Mouse (Mus musculus): ENCODE data around the gene Gmeb1. TPM values are rescaled to one million over a fixed set of nuclear protein-coding genes. Genes with fewer than 3 reads are reported as not detected.

The Gmeb1 gene
- polyA plus RNA-seq, 1 experiment from 2014 or later: 39.5 TPM

DNA sequence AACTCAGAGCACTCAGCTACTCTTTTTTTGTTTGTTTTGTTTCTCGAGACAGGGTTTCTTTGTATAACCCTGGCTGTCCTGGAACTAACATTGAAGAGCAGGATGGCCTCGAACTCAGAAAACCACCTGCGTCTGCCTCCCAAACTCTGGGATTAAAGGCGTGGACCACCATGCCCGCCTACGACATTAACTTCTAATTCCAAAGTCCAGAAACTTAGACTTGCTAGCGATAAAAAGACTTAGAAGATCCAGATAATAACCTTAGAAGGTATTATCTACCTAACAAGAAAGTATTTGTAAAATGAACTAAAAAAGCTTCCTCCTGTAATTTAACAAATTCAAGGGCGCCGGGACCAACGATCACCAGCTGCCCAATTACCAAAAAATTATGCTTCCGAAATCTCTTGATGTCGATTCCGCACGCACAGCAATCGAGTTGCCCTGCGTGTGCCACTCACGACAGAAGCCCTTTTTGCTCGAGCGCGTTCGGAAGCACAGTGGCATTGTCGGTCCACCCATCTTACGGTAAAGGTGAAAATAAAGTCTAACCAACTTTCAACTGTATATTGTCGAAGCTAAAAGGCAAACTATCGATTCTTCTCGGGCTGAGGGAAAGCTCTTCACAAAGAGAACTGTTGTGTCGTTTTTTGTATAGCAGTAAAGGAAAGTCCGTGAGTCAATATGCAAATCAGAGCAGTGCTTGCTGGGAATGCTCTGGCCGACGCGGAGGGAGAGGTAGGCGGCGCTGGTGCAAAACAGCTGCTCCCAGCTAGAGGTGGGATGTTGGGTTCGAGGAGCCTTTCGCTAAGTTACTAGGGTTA, 8.5 kb upstream of the Gmeb1 start:
- ATAC-seq (ENCODE audit: insufficient read depth) (peak; percentile 77), DNase-seq (peak; percentile 97)
- Histone ChIP-seq H3K27me3 (ENCODE audit: insufficient read depth, low read length) (no peaks in the 10 kb centered on the region), H3K4me3 (ENCODE audit: low read depth, low read length) (peak overlapping the region; percentile 27), H3K9ac (peak overlapping the region; percentile 67), H3K36me3 (ENCODE audit: insufficient read depth) (no peaks in the 10 kb centered on the region), H3K4me2 (peak overlapping the region; percentile 66), H3K4me1 (ENCODE audit: insufficient read depth) (peaks cover 4% of the 10 kb centered on the region; the same call in 1 of the 2 replicates), H3K9me3 (ENCODE audit: low read depth, low read length) (no peaks in the 10 kb centered on the region), H3K27ac (ENCODE audit: low read depth) (peak overlapping the region; percentile 97)
- TF ChIP-seq CTCF (IDR thresholded peaks at IDR 0.05; ENCODE audit: low read depth): peak; percentile 58
- under 1% methylated on average over 35 of the region's 35 CpGs for WGBS

DNA sequence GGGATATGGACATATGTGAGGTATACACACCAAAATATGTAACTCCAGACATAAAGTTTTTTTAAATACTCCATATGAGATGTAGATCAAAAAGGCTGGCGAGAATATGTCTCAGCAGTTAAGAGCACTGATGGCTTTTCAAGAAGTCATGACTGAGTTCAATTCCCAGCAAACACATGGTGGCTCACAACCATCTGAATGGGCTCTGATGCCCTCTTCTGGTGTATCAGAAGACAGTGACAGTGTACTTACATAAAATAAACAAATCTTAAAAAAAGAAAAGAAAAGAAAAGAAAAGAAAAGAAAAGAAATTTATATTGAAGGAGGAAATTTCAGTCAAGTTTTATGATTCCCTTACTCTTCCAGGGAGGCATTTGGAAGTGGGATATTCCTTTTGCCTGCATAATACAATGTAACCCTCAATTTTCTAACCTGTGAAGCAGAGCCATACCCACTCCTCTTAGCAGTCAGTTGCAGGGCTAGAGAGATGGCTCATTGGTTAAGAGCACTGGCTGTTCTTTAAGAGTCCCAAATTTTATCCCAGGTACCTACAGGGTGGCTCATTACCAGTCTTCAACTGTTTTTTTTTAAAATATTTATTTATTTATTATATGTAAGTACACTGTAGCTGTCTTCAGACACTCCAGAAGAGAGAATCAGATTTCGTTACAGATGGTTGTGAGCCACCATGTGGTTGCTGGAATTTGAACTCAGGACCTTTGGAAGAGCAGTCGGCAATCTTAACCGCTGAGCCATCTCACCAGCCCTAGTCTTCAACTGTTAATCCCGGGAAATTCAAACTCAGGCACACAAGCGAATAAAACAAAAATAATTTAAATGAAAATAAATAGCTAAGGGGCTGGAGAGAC, 7.7 kb upstream of the Gmeb1 start:
- Histone ChIP-seq H3K36me3 (ENCODE audit: insufficient read depth) (no peaks in the 10 kb centered on the region), H3K4me3 (ENCODE audit: low read depth, low read length) (no peak overlapping the region), H3K27ac (ENCODE audit: low read depth) (peak overlapping the region; percentile 97), H3K9me3 (ENCODE audit: low read depth, low read length) (no peaks in the 10 kb centered on the region), H3K4me1 (ENCODE audit: insufficient read depth) (peaks cover 4% of the 10 kb centered on the region; the same call in 1 of the 2 replicates), H3K27me3 (ENCODE audit: insufficient read depth, low read length) (no peaks in the 10 kb centered on the region), H3K4me2 (no peak overlapping the region), H3K9ac (no peak overlapping the region)
- WGBS: 9% methylated on average over 6 of the region's 6 CpGs
- peak; percentile 2 for ATAC-seq (ENCODE audit: insufficient read depth)
- peak; percentile 55 for DNase-seq
- TF ChIP-seq CTCF (IDR thresholded peaks at IDR 0.05; ENCODE audit: low read depth): peak; percentile 43

DNA sequence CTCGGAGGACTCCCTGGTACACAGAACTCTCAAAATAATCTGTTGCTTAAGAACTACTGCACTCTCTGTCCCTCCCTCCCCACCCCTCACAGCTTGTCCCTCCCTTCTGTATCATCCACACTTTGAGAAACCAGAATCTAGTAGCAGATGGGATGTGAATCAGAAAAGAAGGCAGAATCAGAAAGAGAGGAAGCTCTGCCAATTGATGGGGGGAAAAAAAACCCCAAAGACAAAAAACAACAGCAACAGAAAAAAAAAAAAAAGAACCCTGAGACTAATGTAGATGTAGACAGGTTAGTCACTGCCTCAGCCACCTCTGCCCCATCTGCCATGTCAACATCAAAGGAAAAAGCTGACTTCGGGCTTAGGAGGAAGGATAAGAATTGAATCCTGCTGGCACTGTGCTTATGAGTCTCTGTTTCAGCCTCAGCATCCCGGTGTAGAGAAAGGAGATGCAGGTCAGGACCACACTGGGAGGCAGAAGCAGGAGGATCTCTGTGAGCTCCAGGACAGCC, 5.5 kb upstream of the Gmeb1 start:
- Histone ChIP-seq H3K27me3 (ENCODE audit: insufficient read depth, low read length) (no peaks in the 10 kb centered on the region), H3K4me2 (no peak overlapping the region), H3K27ac (ENCODE audit: low read depth) (no peak overlapping the region), H3K9ac (no peak overlapping the region), H3K9me3 (ENCODE audit: low read depth, low read length) (no peaks in the 10 kb centered on the region), H3K4me3 (ENCODE audit: low read depth, low read length) (no peak overlapping the region), H3K4me1 (ENCODE audit: insufficient read depth) (peaks cover 4% of the 10 kb centered on the region; the same call in 1 of the 2 replicates), H3K36me3 (ENCODE audit: insufficient read depth) (no peaks in the 10 kb centered on the region)
- no peak for TF ChIP-seq CTCF (IDR thresholded peaks at IDR 0.05; ENCODE audit: low read depth)
- 65% methylated on average over 3 of the region's 3 CpGs for WGBS
- no peak for ATAC-seq (ENCODE audit: insufficient read depth)
- DNase-seq: no peak

DNA sequence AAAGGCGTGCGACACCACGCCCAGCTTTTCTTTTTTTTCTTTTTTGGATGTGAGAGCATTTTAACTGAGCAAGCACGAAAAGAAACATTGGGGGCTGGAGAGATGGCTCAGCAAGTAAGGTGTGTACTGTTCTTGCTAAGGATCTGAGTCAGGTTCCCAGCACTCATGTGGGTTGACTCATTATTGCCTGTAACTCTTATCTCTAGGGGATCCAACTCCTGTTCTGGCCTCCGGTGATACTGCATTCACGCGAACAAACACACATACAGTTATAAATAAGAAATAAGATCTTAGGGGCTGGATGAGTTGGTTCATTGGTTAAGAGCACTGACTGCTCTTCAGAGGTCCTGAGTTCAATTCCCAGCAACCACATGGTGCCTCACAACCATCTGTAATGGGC, 1.9 kb upstream of the Gmeb1 start:
- H3K4me3 ChIP-seq (ENCODE audit: low read depth, low read length): no peak overlapping the region
- no peak overlapping the region for H3K4me2 ChIP-seq
- H3K4me1 ChIP-seq (ENCODE audit: insufficient read depth): peaks cover 14% of the 10 kb centered on the region; the same call in 1 of the 2 replicates
- WGBS: 93% methylated on average over 7 of the region's 7 CpGs
- DNase-seq (no peak), ATAC-seq (ENCODE audit: insufficient read depth) (no peak)
- no peak for TF ChIP-seq CTCF (IDR thresholded peaks at IDR 0.05; ENCODE audit: low read depth)
- H3K27me3 ChIP-seq (ENCODE audit: insufficient read depth, low read length): no peaks in the 10 kb centered on the region
- H3K36me3 ChIP-seq (ENCODE audit: insufficient read depth): no peaks in the 10 kb centered on the region
- H3K27ac ChIP-seq (ENCODE audit: low read depth): no peak overlapping the region
- no peak overlapping the region for H3K9ac ChIP-seq
- no peaks in the 10 kb centered on the region for H3K9me3 ChIP-seq (ENCODE audit: low read depth, low read length)

DNA sequence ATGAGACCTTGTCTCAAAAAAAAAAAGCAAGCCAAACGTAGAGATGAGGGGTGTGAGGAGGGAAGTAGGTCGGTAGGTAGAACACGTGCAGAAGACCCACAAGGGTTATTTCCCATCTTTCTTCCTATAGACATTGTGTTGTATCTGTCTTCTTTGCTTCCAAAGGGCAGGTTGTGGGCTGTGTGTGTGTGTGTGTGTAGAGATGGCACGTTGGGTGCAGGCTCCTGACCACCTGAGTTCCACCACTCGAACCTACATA, 885 bp upstream of the Gmeb1 start:
- Histone ChIP-seq H3K9ac (no peak overlapping the region), H3K4me3 (ENCODE audit: low read depth, low read length) (no peak overlapping the region), H3K4me2 (peak overlapping the region; percentile 89), H3K4me1 (ENCODE audit: insufficient read depth) (peaks cover 14% of the 10 kb centered on the region; the same call in 1 of the 2 replicates), H3K27me3 (ENCODE audit: insufficient read depth, low read length) (no peaks in the 10 kb centered on the region), H3K9me3 (ENCODE audit: low read depth, low read length) (no peaks in the 10 kb centered on the region), H3K27ac (ENCODE audit: low read depth) (peak overlapping the region; percentile 97; the same call in 1 of the 2 replicates), H3K36me3 (ENCODE audit: insufficient read depth) (peaks cover 6% of the 10 kb centered on the region; the same call in 1 of the 2 replicates)
- WGBS: 58% methylated on average over 5 of the region's 5 CpGs
- DNase-seq (no peak), ATAC-seq (ENCODE audit: insufficient read depth) (no peak)
- TF ChIP-seq CTCF (IDR thresholded peaks at IDR 0.05; ENCODE audit: low read depth): no peak

DNA sequence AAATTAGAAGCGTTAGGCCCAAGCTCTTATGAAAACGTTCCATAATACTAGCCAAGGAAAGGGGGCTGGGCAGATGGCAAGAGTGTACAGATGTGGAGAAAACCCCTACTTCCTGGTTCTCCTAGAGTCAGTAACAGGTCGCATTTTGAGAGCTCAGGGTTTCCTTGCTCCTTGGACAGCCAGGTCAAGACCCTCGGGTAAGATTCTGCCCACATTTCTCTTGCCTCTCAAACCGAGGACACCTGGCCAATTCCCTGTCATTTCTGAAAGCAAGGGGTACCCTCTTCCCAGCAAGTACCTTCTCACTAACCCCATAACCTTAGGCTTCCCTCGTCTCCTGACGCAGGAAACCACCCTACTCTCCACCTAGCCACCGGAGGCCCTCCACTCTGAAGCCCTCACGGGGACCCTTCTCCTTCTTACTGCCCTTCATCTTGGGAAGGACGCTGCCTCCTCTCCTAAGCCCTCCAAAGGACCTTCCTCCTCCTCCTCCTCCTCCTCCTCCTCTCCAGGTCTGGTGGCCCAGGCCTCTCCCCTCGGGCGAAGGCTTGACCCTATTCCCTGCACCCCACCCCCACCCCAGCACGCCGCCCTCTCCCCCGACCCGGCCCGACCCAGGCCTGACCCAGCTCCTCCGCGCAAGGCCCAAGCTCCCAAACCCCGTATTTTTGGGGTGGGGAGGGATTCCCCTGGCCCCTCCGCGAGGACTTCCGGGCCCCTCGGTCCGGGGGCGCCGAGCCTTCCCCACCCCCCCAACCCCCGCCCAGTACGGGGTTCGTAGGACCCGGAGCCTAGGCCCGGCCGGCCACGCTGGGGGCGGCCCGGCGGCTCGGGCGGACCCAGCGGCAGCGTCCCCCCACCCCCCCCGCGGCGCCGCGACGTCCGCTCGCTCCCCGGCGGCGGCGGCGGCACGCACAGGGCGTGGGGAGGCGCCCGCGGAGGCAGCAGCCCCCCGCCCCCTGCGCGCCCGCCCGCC, 710 bp downstream of the Gmeb1 start:
- TF ChIP-seq CTCF (IDR thresholded peaks at IDR 0.05; ENCODE audit: low read depth): no peak
- under 1% methylated on average over 39 of the region's 64 CpGs for WGBS
- H3K4me2 ChIP-seq: peak overlapping the region; percentile 89
- peaks cover 6% of the 10 kb centered on the region; the same call in 1 of the 2 replicates for H3K36me3 ChIP-seq (ENCODE audit: insufficient read depth)
- peak overlapping the region; percentile 97 for H3K9ac ChIP-seq
- ATAC-seq (ENCODE audit: insufficient read depth): peak; percentile 90
- no peaks in the 10 kb centered on the region for H3K27me3 ChIP-seq (ENCODE audit: insufficient read depth, low read length)
- H3K4me3 ChIP-seq (ENCODE audit: low read depth, low read length): peak overlapping the region; percentile 80
- H3K4me1 ChIP-seq (ENCODE audit: insufficient read depth): peaks cover 14% of the 10 kb centered on the region; the same call in 1 of the 2 replicates
- peak; percentile 78 for DNase-seq
- H3K27ac ChIP-seq (ENCODE audit: low read depth): peak overlapping the region; percentile 97
- no peaks in the 10 kb centered on the region for H3K9me3 ChIP-seq (ENCODE audit: low read depth, low read length)

Data from lung, embryonic 14.5 days (tissue).